Mouse (Mus musculus) intestine, embryonic 16.5 days (tissue): ENCODE data around the gene Dzip1l. TPM values are rescaled to one million over a fixed set of nuclear protein-coding genes. Genes with fewer than 3 reads are reported as not detected.
A peak's percentile ranks its signal among the peaks of the same experiment; 100 is the strongest.
"Not testable (repeated sequence)": the region's sequence is repeated elsewhere in the genome, so short reads cannot be mapped to it uniquely, and the experiment has no call there.

Source experiments
- ATAC-seq: fragments of 200-750 bp; cut with Nextera tagmentation; 2 replicates; pipeline ENCODE4 v1.8.0; 2017; ENCODE audit warnings: moderate TSS enrichment, moderate library complexity
- H3K27ac ChIP-seq: fragments of 300-500 bp; sonication (generic); 2 replicates; pipeline ENCODE4 v1.5.1; 2014; ENCODE audit warnings: mild to moderate bottlenecking, low read length
- H3K27me3 ChIP-seq: fragments of 300-500 bp; sonication (generic); replicated peaks from 2 replicates; pipeline ENCODE4 v1.6.1; 2014; ENCODE audit warnings: low read length, control low read depth, mixed read lengths; ENCODE audit not compliant: control insufficient read depth, insufficient read depth
- H3K36me3 ChIP-seq: fragments of 300-500 bp; sonication (generic); 2 replicates; pipeline ENCODE4 v1.6.1; 2014; ENCODE audit warnings: low read length, control low read depth; ENCODE audit not compliant: control insufficient read depth, insufficient read depth
- H3K4me1 ChIP-seq: fragments of 300-500 bp; sonication (generic); 2 replicates; pipeline ENCODE4 v1.6.1; 2014; ENCODE audit warnings: low read length, control low read depth, mixed read lengths; ENCODE audit not compliant: control insufficient read depth, insufficient read depth
- H3K4me2 ChIP-seq: fragments of 300-500 bp; sonication (generic); 2 replicates; pipeline ENCODE4 v1.6.1; 2014; ENCODE audit warnings: low read depth, low read length, control low read depth
- H3K4me3 ChIP-seq: fragments of 300-500 bp; sonication (generic); 2 replicates; pipeline ENCODE4 v1.5.1; 2014; ENCODE audit warnings: mild to moderate bottlenecking, low read length
- H3K9ac ChIP-seq: fragments of 300-500 bp; sonication (generic); 2 replicates; pipeline ENCODE4 v1.6.1; 2014; ENCODE audit warnings: low read depth, low read length
- H3K9me3 ChIP-seq: fragments of 300-500 bp; sonication (generic); 2 replicates; pipeline ENCODE4 v1.6.1; 2016; ENCODE audit warnings: low read length, control low read depth; ENCODE audit not compliant: control insufficient read depth
- WGBS: fragments of 180-500 bp; shearing (Covaris S2); extraction: QIAGEN DNeasy Blood & Tissue Kit; methylation state at CpG from one replicate; pipeline ENCODE4 v1.1.7; 2014; 5-methylcytosine and 5-hydroxymethylcytosine counted together
- polyA plus RNA-seq: library from polyadenylated mRNA; unstranded; fragments of >200 nt; fragmentation: Nextera tagmentation; extraction: Ambion mirVana; gene quantifications from 2 replicates; pipeline ENCODE4 v1.2.1, GENCODE M21; 2015

Dzip1l gene
- 9.9 and 11.2 TPM in 2 replicates for polyA plus RNA-seq

GRCm38 (mm10) chr9:99629281-99630011 is at the start of gene Dzip1l:
Gene Dzip1l (plus strand): TSS chr9:99629496.
- H3K36me3 ChIP-seq: no peaks in the 10 kb centered on the region
- H3K4me2 ChIP-seq: peak within 1 kb of the TSS; percentile 89
- peak; percentile 93 for ATAC-seq
- under 1% methylated on average over 44 of the region's 44 CpGs for WGBS
- no peaks in the 10 kb centered on the region for H3K27me3 ChIP-seq
- peak within 1 kb of the TSS; percentile 86 for H3K27ac ChIP-seq
- H3K4me3 ChIP-seq: peak within 1 kb of the TSS; percentile 63
- peaks cover 9% of the 10 kb centered on the region for H3K4me1 ChIP-seq
- H3K9me3 ChIP-seq: no peaks in the 10 kb centered on the region
- H3K9ac ChIP-seq: peak within 1 kb of the TSS; percentile 75

GRCm38 (mm10) chr9:99580655-99581054 is 48.6 kb upstream of the Dzip1l start:
- H3K9ac ChIP-seq: no peak overlapping the region
- peaks cover 8% of the 10 kb centered on the region; the same call in 1 of the 2 replicates for H3K36me3 ChIP-seq
- H3K4me2 ChIP-seq: no peak overlapping the region
- no peak overlapping the region for H3K27ac ChIP-seq
- 46% methylated on average over 2 of the region's 2 CpGs for WGBS
- ATAC-seq: no peak
- H3K27me3 ChIP-seq: no peaks in the 10 kb centered on the region
- no peaks in the 10 kb centered on the region for H3K9me3 ChIP-seq
- no peak overlapping the region for H3K4me3 ChIP-seq
- peaks cover 5% of the 10 kb centered on the region; the same call in 1 of the 2 replicates for H3K4me1 ChIP-seq

GRCm38 (mm10) chr9:99587505-99588202 is 41.6 kb upstream of the Dzip1l start:
- Histone ChIP-seq H3K4me2 (no peak overlapping the region), H3K36me3 (peaks cover 4% of the 10 kb centered on the region; the same call in 1 of the 2 replicates), H3K9ac (no peak overlapping the region), H3K4me3 (no peak overlapping the region), H3K4me1 (no peaks in the 10 kb centered on the region), H3K9me3 (no peaks in the 10 kb centered on the region), H3K27ac (no peak overlapping the region), H3K27me3 (no peaks in the 10 kb centered on the region)
- 27% methylated on average over 8 of the region's 8 CpGs for WGBS
- peak; percentile 50 for ATAC-seq

GRCm38 (mm10) chr9:99591144-99591543 is 38.2 kb upstream of the Dzip1l start:
- 73% methylated on average over 8 of the region's 8 CpGs for WGBS

GRCm38 (mm10) chr9:99599127-99599526 is 30.2 kb upstream of the Dzip1l start:
- not testable (repeated sequence) for H3K27me3 ChIP-seq, H3K4me3 ChIP-seq, H3K9me3 ChIP-seq, H3K27ac ChIP-seq, H3K9ac ChIP-seq, H3K36me3 ChIP-seq, ATAC-seq, H3K4me2 ChIP-seq, H3K4me1 ChIP-seq
- 95% methylated on average over 6 of the region's 6 CpGs for WGBS

More at GRCm38 (mm10) chr9:99591144-99591543, 38.2 kb upstream of the Dzip1l start:
- Histone ChIP-seq H3K9me3 (no peaks in the 10 kb centered on the region), H3K27me3 (no peaks in the 10 kb centered on the region), H3K9ac (no peak overlapping the region), H3K27ac (no peak overlapping the region), H3K4me1 (no peaks in the 10 kb centered on the region), H3K4me3 (no peak overlapping the region), H3K4me2 (no peak overlapping the region), H3K36me3 (no peaks in the 10 kb centered on the region)
- ATAC-seq: no peak

GRCm38 (mm10) chr9:99603566-99603965 is 25.7 kb upstream of the Dzip1l start:
- H3K9ac ChIP-seq: no peak overlapping the region
- WGBS: 71% methylated on average over 2 of the region's 2 CpGs
- H3K4me2 ChIP-seq: no peak overlapping the region
- ATAC-seq: no peak
- no peaks in the 10 kb centered on the region for H3K9me3 ChIP-seq
- H3K36me3 ChIP-seq: no peaks in the 10 kb centered on the region
- no peaks in the 10 kb centered on the region for H3K27me3 ChIP-seq
- H3K4me3 ChIP-seq: no peak overlapping the region
- no peak overlapping the region for H3K27ac ChIP-seq
- H3K4me1 ChIP-seq: no peaks in the 10 kb centered on the region

- H3K4me2 ChIP-seq: no peak within 1 kb of the TSS
- no peak within 1 kb of the TSS for H3K4me3 ChIP-seq
- no peaks in the 10 kb centered on the region for H3K9me3 ChIP-seq
- H3K4me1 ChIP-seq: no peaks in the 10 kb centered on the region
- 41% methylated on average over 2 of the region's 2 CpGs for WGBS
- H3K36me3 ChIP-seq: no peaks in the 10 kb centered on the region
- H3K9ac ChIP-seq: no peak within 1 kb of the TSS
- ATAC-seq: no peak
- no peaks in the 10 kb centered on the region for H3K27me3 ChIP-seq
- no peak within 1 kb of the TSS for H3K27ac ChIP-seq
These were observed 17.1 kb upstream of the Dzip1l start, which contains the start of gene A4gnt for GRCm38 (mm10) chr9:99612202-99612601. Gene A4gnt (plus strand): TSS chr9:99612502.

- Histone ChIP-seq H3K4me3 (no peak overlapping the region), H3K27me3 (no peaks in the 10 kb centered on the region), H3K9ac (no peak overlapping the region), H3K4me2 (no peak overlapping the region), H3K4me1 (no peaks in the 10 kb centered on the region), H3K36me3 (no peaks in the 10 kb centered on the region), H3K27ac (no peak overlapping the region), H3K9me3 (no peaks in the 10 kb centered on the region)
- ATAC-seq: no peak
- WGBS: 92% methylated on average over 7 of the region's 8 CpGs
These were observed 9.6 kb upstream of the Dzip1l start for GRCm38 (mm10) chr9:99619688-99620087.

GRCm38 (mm10) chr9:99620196-99620595 is 9.1 kb upstream of the Dzip1l start:
- Histone ChIP-seq H3K27me3 (no peaks in the 10 kb centered on the region), H3K27ac (no peak overlapping the region), H3K4me3 (no peak overlapping the region), H3K9ac (no peak overlapping the region), H3K9me3 (no peaks in the 10 kb centered on the region), H3K4me1 (no peaks in the 10 kb centered on the region), H3K4me2 (no peak overlapping the region), H3K36me3 (no peaks in the 10 kb centered on the region)
- no peak for ATAC-seq
- WGBS: 89% methylated on average over 11 of the region's 11 CpGs
